Mouse (Mus musculus) MEL (cell line): ENCODE data around the gene Col11a2. TPM values are rescaled to one million over a fixed set of nuclear protein-coding genes. Genes with fewer than 3 reads are reported as not detected.

Source experiments
- DNase-seq: peaks from one replicate; pipeline ENCODE4 v3.0.0; 2011; ENCODE audit warnings: low read depth, low spot score
- H3K27ac ChIP-seq: 2 replicates; pipeline ENCODE4 v1.5.1; 2012; ENCODE audit warnings: low read depth, mild to moderate bottlenecking, control low read depth, low read length, moderate library complexity; ENCODE audit not compliant: control insufficient read depth
- H3K27me3 ChIP-seq, 2 experiments: fragments of 150-350 bp in 1 of 2; sonication (generic) in 1 of 2; 2 replicates each; pipeline ENCODE4 v1.6.1; 2012; ENCODE audit warnings: low read length in 2 of 2, mild to moderate bottlenecking in 2 of 2, improper control_type of control experiment in 1 of 2, moderate library complexity in 1 of 2; ENCODE audit not compliant: insufficient read depth in 2 of 2, control insufficient read depth in 1 of 2
- H3K36me3 ChIP-seq, 2 experiments: 2 replicates each; pipeline ENCODE4 v1.6.1; 2012 to 2014; ENCODE audit warnings: low read length in 2 of 2, improper control_type of control experiment in 1 of 2, inconsistent platforms in 1 of 2, mild to moderate bottlenecking in 1 of 2; ENCODE audit not compliant: insufficient read depth in 2 of 2, control insufficient read depth in 1 of 2
- H3K4me1 ChIP-seq, 2 experiments: fragments of 150-350 bp in 1 of 2; sonication (generic) in 1 of 2; 2 replicates each; pipeline ENCODE4 v1.6.1; 2012; ENCODE audit warnings: low read length in 2 of 2, improper control_type of control experiment in 1 of 2, mild to moderate bottlenecking in 1 of 2; ENCODE audit not compliant: insufficient read depth in 2 of 2, control insufficient read depth in 1 of 2
- H3K4me3 ChIP-seq, 2 experiments: fragments of 150-350 bp in 1 of 2; sonication (generic) in 1 of 2; 2 replicates each; pipeline ENCODE4 v1.5.1; 2012; ENCODE audit warnings: low read depth in 2 of 2, low read length in 2 of 2, mild to moderate bottlenecking in 2 of 2, moderate library complexity in 2 of 2, control low read depth in 1 of 2, improper control_type of control experiment in 1 of 2; ENCODE audit not compliant: control insufficient read depth in 1 of 2, insufficient read depth in 1 of 2
- H3K79me2 ChIP-seq: 2 replicates; pipeline ENCODE4 v1.6.1; 2012; ENCODE audit warnings: mild to moderate bottlenecking, low read length, moderate library complexity; ENCODE audit not compliant: control insufficient read depth, poor library complexity, insufficient read depth
- H3K9ac ChIP-seq: 2 replicates; pipeline ENCODE4 v1.6.1; 2012; ENCODE audit warnings: low read depth, mild to moderate bottlenecking, control low read depth, low read length, moderate library complexity; ENCODE audit not compliant: control insufficient read depth, poor library complexity, severe bottlenecking
- H3K9me3 ChIP-seq: fragments of 150-350 bp; sonication (generic); replicated peaks from 2 replicates; pipeline ENCODE4 v1.6.1; 2012; ENCODE audit warnings: mild to moderate bottlenecking, low read length, improper control_type of control experiment, moderate library complexity; ENCODE audit not compliant: insufficient read depth
- BHLHE40 ChIP-seq: IDR thresholded peaks from 2 replicates; pipeline ENCODE4 v1.6.1; 2012; ENCODE audit warnings: low read depth, mild to moderate bottlenecking, inconsistent platforms, low read length, improper control_type of control experiment, borderline replicate concordance
- CHD2 ChIP-seq: IDR thresholded peaks from 2 replicates; pipeline ENCODE4 v1.6.1; 2011; ENCODE audit warnings: low read length, improper control_type of control experiment
- EP300 ChIP-seq, 2 experiments: IDR thresholded peaks; 2 replicates each; pipeline ENCODE4 v1.6.1; 2011; ENCODE audit warnings: improper control_type of control experiment in 2 of 2, low read length in 2 of 2, low read depth in 1 of 2, mild to moderate bottlenecking in 1 of 2
- HCFC1 ChIP-seq: IDR thresholded peaks from 2 replicates; pipeline ENCODE4 v1.6.1; 2012; ENCODE audit warnings: low read depth, mild to moderate bottlenecking, inconsistent platforms, low read length, improper control_type of control experiment, moderate library complexity
- JUND ChIP-seq: IDR thresholded peaks from 2 replicates; pipeline ENCODE4 v1.6.1; 2011; ENCODE audit warnings: low read depth, mild to moderate bottlenecking, improper control_type of control experiment, low read length
- KAT2A ChIP-seq: conservative IDR thresholded peaks from 2 replicates; pipeline ENCODE4 v1.6.1; 2012; ENCODE audit warnings: low read depth, low read length, improper control_type of control experiment, inconsistent platforms
- MAX ChIP-seq: IDR thresholded peaks from 2 replicates; pipeline ENCODE4 v1.6.1; 2011; ENCODE audit warnings: low read length, improper control_type of control experiment
- MAZ ChIP-seq: IDR thresholded peaks from 2 replicates; pipeline ENCODE4 v1.6.1; 2012; ENCODE audit warnings: low read depth, mild to moderate bottlenecking, inconsistent platforms, low read length, improper control_type of control experiment
- MXI1 ChIP-seq: IDR thresholded peaks from 2 replicates; pipeline ENCODE4 v1.6.1; 2011; ENCODE audit warnings: mild to moderate bottlenecking, low read depth, low read length, improper control_type of control experiment
- MYB ChIP-seq: IDR thresholded peaks from 2 replicates; pipeline ENCODE4 v1.6.1; 2011; ENCODE audit warnings: mild to moderate bottlenecking, low read depth, low read length, improper control_type of control experiment
- MYC ChIP-seq: IDR thresholded peaks from 2 replicates; pipeline ENCODE4 v1.6.1; 2011; ENCODE audit warnings: low read depth, mild to moderate bottlenecking, low read length, improper control_type of control experiment, moderate library complexity
- SMC3 ChIP-seq: IDR thresholded peaks from 2 replicates; pipeline ENCODE4 v1.6.1; 2011; ENCODE audit warnings: low read depth, low read length, improper control_type of control experiment
- TAL1 ChIP-seq: IDR thresholded peaks from 2 replicates; pipeline ENCODE4 v1.6.1; 2012; ENCODE audit warnings: mild to moderate bottlenecking, inconsistent platforms, low read length, moderate library complexity, mixed read lengths
- TBP ChIP-seq: IDR thresholded peaks from 2 replicates; pipeline ENCODE4 v1.8.0; 2011; ENCODE audit warnings: low read depth, low read length, improper control_type of control experiment
- ZC3H11A ChIP-seq: IDR thresholded peaks from 2 replicates; pipeline ENCODE4 v1.6.1; 2012; ENCODE audit warnings: low read depth, mild to moderate bottlenecking, inconsistent platforms, low read length, improper control_type of control experiment
- polyA plus RNA-seq, 2 experiments: library from polyadenylated mRNA; stranded (reverse) in 1 of 2; unstranded in 1 of 2; fragments of >175 nt in 1 of 2; fragments of >200 nt in 1 of 2; gene quantifications; 2 replicates each; pipeline versions ENCODE4 v1.2.1 to v1.2.4; 2012; ENCODE audit warnings: low replicate concordance in 2 of 2, low read depth in 1 of 2; ENCODE audit not compliant: insufficient read length in 2 of 2, insufficient read depth in 1 of 2, missing spikeins in 1 of 2
- total RNA-seq: library from RNA; depleted of rRNA; stranded (reverse); fragments of 300-350 nt; gene quantifications from 2 replicates; pipeline ENCODE4 v1.2.3, GENCODE M21; 2012

Col11a2 gene
- total and polyA plus RNA-seq, 3 experiments, result 4.6 to 14.5 TPM; not detected in 1

DNA sequence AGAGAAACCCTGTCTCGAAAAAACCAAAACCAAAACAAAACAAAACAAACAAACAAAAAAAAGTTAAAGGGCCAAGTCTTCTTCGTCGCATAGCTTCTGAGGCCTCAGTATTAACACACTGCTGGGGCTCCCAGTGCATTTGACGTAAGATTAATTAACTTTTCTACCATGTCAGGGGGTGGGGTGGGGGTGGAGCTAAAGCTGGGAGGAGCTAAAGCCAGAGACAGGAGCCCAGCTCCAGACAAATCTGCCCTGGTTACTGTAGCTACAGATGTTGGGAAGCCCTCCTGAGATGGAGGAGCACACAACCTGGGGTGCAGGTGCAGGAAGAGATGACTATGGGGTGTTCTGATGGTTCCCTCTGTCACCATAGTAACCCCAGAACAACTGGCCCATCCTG lies 38.9 kb downstream of the Col11a2 start:
- Histone ChIP-seq H3K9ac (no peak overlapping the region), H3K27me3 (no peaks in the 10 kb centered on the region)
- TF ChIP-seq TBP (no peak), MAZ (no peak), TAL1 (no peak)
- TF ChIP-seq, all 39 proteins: peak for 0
- Histone ChIP-seq H3K27ac (no peak overlapping the region), H3K4me1 (no peaks in the 10 kb centered on the region), H3K36me3 (no peaks in the 10 kb centered on the region), H3K9me3 (no peaks in the 10 kb centered on the region), H3K79me2 (no peaks in the 10 kb centered on the region), H3K4me3 (no peak overlapping the region)
- peak; percentile 40 for DNase-seq

DNA sequence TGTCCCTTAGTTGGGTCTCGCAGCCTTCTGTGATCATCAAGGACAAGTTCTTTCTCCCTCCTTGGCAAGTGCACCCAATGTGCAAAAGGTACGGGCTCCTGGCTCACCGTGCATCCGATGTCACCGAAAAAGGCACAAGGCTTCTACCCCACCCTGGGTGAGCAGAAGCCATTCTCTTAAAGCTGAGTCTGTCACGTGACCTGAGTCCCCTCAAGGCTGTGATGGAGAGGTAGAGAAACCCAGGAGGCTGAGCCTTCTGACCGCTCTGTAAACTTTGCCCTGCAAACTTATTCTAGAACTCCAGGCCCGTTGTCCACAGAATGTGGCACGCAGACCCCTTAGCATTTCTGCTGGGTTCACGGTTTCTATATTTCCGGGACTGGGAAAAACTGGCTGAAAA lies 39.8 kb downstream of the Col11a2 start:
- Histone ChIP-seq H3K4me1 (no peaks in the 10 kb centered on the region), H3K36me3 (no peaks in the 10 kb centered on the region), H3K4me3 (no peak overlapping the region), H3K27ac (no peak overlapping the region), H3K27me3 (no peaks in the 10 kb centered on the region), H3K9me3 (no peaks in the 10 kb centered on the region), H3K9ac (no peak overlapping the region), H3K79me2 (no peaks in the 10 kb centered on the region)
- no peak for DNase-seq
- TF ChIP-seq KAT2A, result no peak
- no peak for TF ChIP-seq EP300 (IDR thresholded peaks at IDR 0.05; ENCODE audit: low read depth in 1 of 2, low read length in 2 of 2)
- no peak for TF ChIP-seq TAL1
- no peak for TF ChIP-seq BHLHE40
- no peak for TF ChIP-seq CHD2

DNA sequence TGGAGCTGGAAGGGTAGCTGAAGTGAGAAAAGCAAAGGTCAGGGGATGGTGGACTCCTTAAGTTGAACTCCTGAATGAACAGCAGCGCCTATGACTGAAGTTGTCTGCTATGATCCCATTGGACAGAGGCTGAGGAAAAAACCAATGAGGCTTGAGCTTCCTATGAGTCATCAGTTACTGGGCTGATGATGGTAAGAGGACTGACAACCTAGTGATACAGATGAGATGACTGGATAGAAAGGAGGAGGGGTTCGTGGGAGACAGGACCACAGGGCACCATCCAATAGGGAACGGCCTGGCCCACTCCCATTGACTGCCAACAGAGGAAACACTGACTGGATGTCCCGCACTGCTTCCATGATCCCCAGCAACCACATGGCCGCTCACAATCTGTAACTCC lies 40.4 kb downstream of the Col11a2 start:
- Histone ChIP-seq H3K27me3 (no peaks in the 10 kb centered on the region), H3K9ac (no peak overlapping the region), H3K36me3 (no peaks in the 10 kb centered on the region), H3K27ac (no peak overlapping the region), H3K4me1 (no peaks in the 10 kb centered on the region), H3K79me2 (no peaks in the 10 kb centered on the region), H3K9me3 (no peaks in the 10 kb centered on the region), H3K4me3 (no peak overlapping the region)
- peak; percentile 83 for DNase-seq
- no peak for TF ChIP-seq ZC3H11A
- peak; percentile 81 for TF ChIP-seq CHD2

DNA sequence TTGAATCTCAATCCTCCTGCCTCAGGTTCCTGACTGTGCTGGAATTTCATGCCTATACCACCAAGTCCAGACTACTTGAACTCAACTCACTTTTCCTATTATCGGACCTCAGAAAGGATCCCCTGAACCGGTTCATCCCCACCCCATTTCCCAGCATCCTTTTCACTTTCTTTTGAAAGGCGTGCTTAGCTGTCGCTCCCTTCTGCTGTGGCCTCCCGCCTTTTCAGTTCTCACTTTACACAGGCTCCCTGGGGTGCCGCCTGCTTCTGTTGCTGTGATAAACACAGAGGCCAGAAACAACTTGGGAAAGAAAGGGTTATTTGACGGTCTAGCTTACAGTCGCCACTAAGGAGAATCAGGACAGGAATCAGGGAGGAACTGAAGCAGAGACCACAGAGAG lies 43.9 kb downstream of the Col11a2 start:
- TF ChIP-seq EP300 (IDR thresholded peaks at IDR 0.05; ENCODE audit: low read depth in 1 of 2, low read length in 2 of 2), result no peak
- TF ChIP-seq MYB, result no peak
- no peak for TF ChIP-seq HCFC1
- no peak for TF ChIP-seq MXI1
- no peak for TF ChIP-seq MYC
- no peak for TF ChIP-seq SMC3
- TF ChIP-seq MAX, result no peak
- TF ChIP-seq ZC3H11A, result no peak
- TF ChIP-seq KAT2A, result no peak
- no peak for TF ChIP-seq JUND
- TF ChIP-seq MAZ, result no peak
- TF ChIP-seq, all 39 proteins: peak for 0
- H3K36me3 ChIP-seq, result no peaks in the 10 kb centered on the region; a peak in 1 of 4 replicates
- DNase-seq, result no peak
- H3K79me2 ChIP-seq, result no peaks in the 10 kb centered on the region
- H3K4me1 ChIP-seq, result peaks cover 0 to 6% of the 10 kb centered on the region in 2 experiments; a peak in 2 of 4 replicates
- H3K9me3 ChIP-seq, result no peaks in the 10 kb centered on the region
- H3K27me3 ChIP-seq, result no peaks in the 10 kb centered on the region
- H3K27ac ChIP-seq, result no peak overlapping the region
- H3K9ac ChIP-seq, result no peak overlapping the region
- H3K4me3 ChIP-seq, result no peak overlapping the region
